In genomic region chr15:100461646-100462045, GRCm38 (mm10) we compare ENCODE assay signal across 19 mouse cellular contexts. TPM values are rescaled to one million over a fixed set of nuclear protein-coding genes. Genes with fewer than 3 reads are reported as not detected.
DNase-seq lines count a peak whose midpoint lies in the region; ATAC-seq and TF ChIP-seq lines count a peak whose summit lies in the region.
"Had no signal": no experiment of that assay in that cellular context is flagged by ENCODE, and none has a peak within 500 bp of the region (broad histone marks: within the 10 kb centered on the region; RNA-seq: fewer than 3 reads in every experiment).

No protein-coding gene starts in this region.

- CTCF ChIA-PET in Patski (lab: Charles Lee) = interaction anchor here (1.1 kb wide), 1 partner anchor 222 kb away, joined by 4 read pairs; no protein-coding TSS in a partner anchor

- 75% methylated on average over 9 of the region's 9 CpGs for WGBS in liver, adult 2 months
- WGBS in liver, embryonic 11.5 days = 53% methylated on average over 9 of the region's 9 CpGs
- 52% methylated on average over 9 of the region's 9 CpGs for WGBS in liver, postnatal 0 days (ENCODE audit: insufficient replicate concordance)
- WGBS in midbrain, embryonic 16.5 days = 79% methylated on average over 9 of the region's 9 CpGs

- H3K79me2 ChIP-seq in liver, adult 2 months (ENCODE audit: control insufficient read depth, insufficient read depth, low read length) = no peaks in the 10 kb centered on the region

- in situ Hi-C loops in Patski (cut with MboI; ENCODE audit: low pct_unique_long_range_greater_than_20kb) = loop anchor here (5.0 kb wide), 1 partner anchor 151 kb away; no protein-coding TSS in a partner anchor

- no peak for TF ChIP-seq EP300 in liver, postnatal 0 days (IDR thresholded peaks at IDR 0.05; ENCODE audit: low read depth)

- no peak for ATAC-seq in liver, embryonic 11.5 days (replicated peaks; ENCODE audit: low FRiP score)
- ATAC-seq in Patski = peak; percentile 12
- no peak for ATAC-seq in liver, postnatal 0 days
- ATAC-seq in midbrain, embryonic 16.5 days = no peak
- ATAC-seq: midbrain, embryonic 13.5 days had no signal

- no peak overlapping the region for H3K4me2 ChIP-seq in liver, embryonic 11.5 days
- H3K4me2 ChIP-seq in liver, postnatal 0 days (ENCODE audit: low read depth, low read length) = peak overlapping the region; percentile 63; the same call in 1 of the 2 replicates
- H3K4me2 ChIP-seq in midbrain, embryonic 16.5 days (ENCODE audit: low read length) = no peak overlapping the region
- H3K4me2 ChIP-seq: midbrain, embryonic 13.5 days had no signal

- no peak for TF ChIP-seq CTCF in liver, adult 2 months (IDR thresholded peaks at IDR 0.05; ENCODE audit: low read depth, low read length)
- no peak for TF ChIP-seq CTCF in Patski (IDR thresholded peaks at IDR 0.05)
- no peak for TF ChIP-seq CTCF in liver, postnatal 0 days (IDR thresholded peaks at IDR 0.05; ENCODE audit: low read depth)

- no peak overlapping the region for H3K27ac ChIP-seq in liver, adult 2 months (replicated peaks; ENCODE audit: insufficient read depth, low read depth, low read length)
- H3K27ac ChIP-seq in liver, embryonic 11.5 days (ENCODE audit: low read depth, low read length) = no peak overlapping the region
- H3K27ac ChIP-seq in liver, postnatal 0 days (ENCODE audit: low read depth) = 0 out of 2 replicates have a peak overlapping the region, but pooled peaks have one; percentile 7
- H3K27ac ChIP-seq in midbrain, embryonic 16.5 days (ENCODE audit: low read length) = no peak overlapping the region
- H3K27ac ChIP-seq: forebrain, embryonic 12.5 days; hindbrain, embryonic 10.5 days; left cerebral cortex, adult 2 months; limb, embryonic 13.5 days; midbrain, embryonic 13.5 days; neural tube, embryonic 13.5 days had no signal

- H3K27me3 ChIP-seq in liver, adult 2 months (ENCODE audit: control insufficient read depth, insufficient read depth, low read length) = no peaks in the 10 kb centered on the region
- no peaks in the 10 kb centered on the region for H3K27me3 ChIP-seq in liver, embryonic 11.5 days (replicated peaks; ENCODE audit: control insufficient read depth, insufficient read depth, low read length)
- no peaks in the 10 kb centered on the region for H3K27me3 ChIP-seq in Patski
- H3K27me3 ChIP-seq in liver, postnatal 0 days (ENCODE audit: insufficient read depth, low read length) = no peaks in the 10 kb centered on the region
- no peaks in the 10 kb centered on the region for H3K27me3 ChIP-seq in midbrain, embryonic 16.5 days (ENCODE audit: control insufficient read depth, insufficient read depth, low read depth, low read length)

- peak; percentile 16 for DNase-seq in liver, adult 2 months (ENCODE audit: extremely low read depth, low read depth, low spot score)
- no peak for DNase-seq in liver, embryonic 11.5 days (ENCODE audit: low spot score)
- DNase-seq in Patski (ENCODE audit: low read depth, low spot score) = no peak
- DNase-seq in liver, postnatal 0 days = no peak
- DNase-seq in testis, postnatal 10 days (ENCODE audit: low spot score) = no peak
- DNase-seq in right cerebral cortex, postnatal 10 days (ENCODE audit: low spot score in 2 of 2) = no peak
- DNase-seq: cerebellum, adult 11 months; cerebellum, postnatal 36 days; thymus, adult 18-20 months had no signal

- POLR2A ChIA-PET in Patski (lab: Charles Lee) = interaction anchor here (0.6 kb wide), 1 partner anchor 152 kb away, joined by 4 read pairs; no protein-coding TSS in a partner anchor

- H3K9ac ChIP-seq in liver, adult 2 months (ENCODE audit: low read depth, low read length) = no peak overlapping the region
- H3K9ac ChIP-seq in liver, embryonic 11.5 days (ENCODE audit: low read depth, low read length) = no peak overlapping the region
- no peak overlapping the region for H3K9ac ChIP-seq in liver, postnatal 0 days (replicated peaks)
- H3K9ac ChIP-seq in midbrain, embryonic 16.5 days (ENCODE audit: low read depth, low read length) = no peak overlapping the region
- H3K9ac ChIP-seq: forebrain, embryonic 12.5 days; limb, embryonic 13.5 days; midbrain, embryonic 13.5 days; neural tube, embryonic 13.5 days had no signal

- H3K4me3 ChIP-seq in liver, adult 2 months (ENCODE audit: insufficient read depth, low read depth, low read length) = no peak overlapping the region
- H3K4me3 ChIP-seq in liver, embryonic 11.5 days (ENCODE audit: low read depth, low read length) = no peak overlapping the region
- H3K4me3 ChIP-seq in liver, postnatal 0 days (ENCODE audit: low read depth, low read length) = no peak overlapping the region
- no peak overlapping the region for H3K4me3 ChIP-seq in midbrain, embryonic 16.5 days (ENCODE audit: low read depth, low read length)
- H3K4me3 ChIP-seq: left cerebral cortex, adult 2 months; midbrain, embryonic 13.5 days; neural tube, embryonic 13.5 days had no signal

- no peaks in the 10 kb centered on the region for H3K36me3 ChIP-seq in liver, adult 2 months (ENCODE audit: control insufficient read depth, insufficient read depth, low read length)
- no peaks in the 10 kb centered on the region for H3K36me3 ChIP-seq in liver, embryonic 11.5 days (ENCODE audit: control insufficient read depth, insufficient read depth, low read length)
- H3K36me3 ChIP-seq in liver, postnatal 0 days (replicated peaks; ENCODE audit: insufficient read depth, low read length) = no peaks in the 10 kb centered on the region
- H3K36me3 ChIP-seq in midbrain, embryonic 16.5 days (ENCODE audit: control insufficient read depth, insufficient read depth, low read length) = no peaks in the 10 kb centered on the region
- H3K36me3 ChIP-seq: forebrain, embryonic 12.5 days; hindbrain, embryonic 10.5 days; limb, embryonic 13.5 days; midbrain, embryonic 13.5 days; neural tube, embryonic 13.5 days had no signal

- no peaks in the 10 kb centered on the region for H3K9me3 ChIP-seq in liver, embryonic 11.5 days (ENCODE audit: control insufficient read depth, low read length)
- H3K9me3 ChIP-seq in liver, postnatal 0 days (ENCODE audit: low read length) = no peaks in the 10 kb centered on the region
- no peaks in the 10 kb centered on the region for H3K9me3 ChIP-seq in midbrain, embryonic 16.5 days (replicated peaks; ENCODE audit: control insufficient read depth, low read length, poor library complexity, severe bottlenecking)
- H3K9me3 ChIP-seq: forebrain, embryonic 12.5 days; hindbrain, embryonic 10.5 days; limb, embryonic 13.5 days; midbrain, embryonic 13.5 days; neural tube, embryonic 13.5 days had no signal

- TF ChIP-seq POLR2A in liver, adult 2 months (IDR thresholded peaks at IDR 0.05; ENCODE audit: extremely low read depth, insufficient read depth, low read length) = no peak

- H3K4me1 ChIP-seq in liver, adult 2 months (ENCODE audit: control insufficient read depth, insufficient read depth, low read length) = peaks cover 11% of the 10 kb centered on the region
- H3K4me1 ChIP-seq in liver, embryonic 11.5 days (replicated peaks; ENCODE audit: control insufficient read depth, insufficient read depth, low read length) = 0 out of 2 replicates have a peak, but pooled peaks cover 2% of the 10 kb centered on the region
- H3K4me1 ChIP-seq in liver, postnatal 0 days (ENCODE audit: insufficient read depth) = peaks cover 11% of the 10 kb centered on the region
- H3K4me1 ChIP-seq in midbrain, embryonic 16.5 days (ENCODE audit: control insufficient read depth, insufficient read depth, low read length) = peaks cover 3% of the 10 kb centered on the region; the same call in 1 of the 2 replicates

RNA-seq across cellular contexts. Expression of gene Letmd1, which starts 7.2 kb away (rescaled TPM):
- total RNA-seq in liver, adult 2 months (2014; rRNA removed) = 18.7 and 21.1 TPM in 2 replicates
- polyA plus RNA-seq in liver, adult 2 months (2012; rRNA removed) = 38.7 and 39.9 TPM in 2 replicates
- 34.2 and 36.0 TPM in 2 replicates for polyA plus RNA-seq in liver, embryonic 11.5 days (2014; fragmentation: Nextera tagmentation; extraction: Ambion mirVana)
- polyA plus RNA-seq in Patski (2021) = 52.3 TPM
- 14.4 and 16.3 TPM in 2 replicates for polyA plus RNA-seq in liver, postnatal 0 days (2015; fragmentation: Nextera tagmentation; extraction: Ambion mirVana)
- polyA plus RNA-seq in midbrain, embryonic 16.5 days (2015; fragmentation: Nextera tagmentation; extraction: Ambion mirVana) = 57.4 and 57.5 TPM in 2 replicates

RNA-seq across cellular contexts. Expression of gene Csrnp2, which starts 33.6 kb away (rescaled TPM):
- 0.92 and 1.1 TPM in 2 replicates for total RNA-seq in liver, adult 2 months (2014; rRNA removed)
- polyA plus RNA-seq in liver, adult 2 months (2012; rRNA removed) = 0.78 and 1.1 TPM in 2 replicates
- 6.5 and 7.5 TPM in 2 replicates for polyA plus RNA-seq in liver, embryonic 11.5 days (2014; fragmentation: Nextera tagmentation; extraction: Ambion mirVana)
- 13.7 TPM for polyA plus RNA-seq in Patski (2021)
- polyA plus RNA-seq in liver, postnatal 0 days (2015; fragmentation: Nextera tagmentation; extraction: Ambion mirVana) = 0.89 and 1.1 TPM in 2 replicates
- polyA plus RNA-seq in midbrain, embryonic 16.5 days (2015; fragmentation: Nextera tagmentation; extraction: Ambion mirVana) = 48.1 and 51.3 TPM in 2 replicates

RNA-seq across cellular contexts. Expression of gene Slc11a2, which starts 36.8 kb away (rescaled TPM):
- total RNA-seq in liver, adult 2 months (2014; rRNA removed) = 14.5 and 22.3 TPM in 2 replicates
- 23.2 and 25.2 TPM in 2 replicates for polyA plus RNA-seq in liver, adult 2 months (2012; rRNA removed)
- polyA plus RNA-seq in liver, embryonic 11.5 days (2014; fragmentation: Nextera tagmentation; extraction: Ambion mirVana) = 51.2 and 55.4 TPM in 2 replicates
- polyA plus RNA-seq in Patski (2021) = 78.4 TPM
- polyA plus RNA-seq in liver, postnatal 0 days (2015; fragmentation: Nextera tagmentation; extraction: Ambion mirVana) = 15.0 and 16.3 TPM in 2 replicates
- 23.7 and 24.8 TPM in 2 replicates for polyA plus RNA-seq in midbrain, embryonic 16.5 days (2015; fragmentation: Nextera tagmentation; extraction: Ambion mirVana)

RNA-seq across cellular contexts. Expression of gene Gm5475, which starts 39.7 kb away (rescaled TPM):
- not detected in 2 replicates for total RNA-seq in liver, adult 2 months (2014; rRNA removed)
- not detected in 2 replicates for polyA plus RNA-seq in liver, adult 2 months (2012; rRNA removed)
- 0.10 TPM in 1 of 2 replicates, not detected in the other for polyA plus RNA-seq in liver, embryonic 11.5 days (2014; fragmentation: Nextera tagmentation; extraction: Ambion mirVana)
- polyA plus RNA-seq in Patski (2021) = 0.55 TPM
- polyA plus RNA-seq in liver, postnatal 0 days (2015; fragmentation: Nextera tagmentation; extraction: Ambion mirVana) = 0.04 TPM in 1 of 2 replicates, not detected in the other
- polyA plus RNA-seq in midbrain, embryonic 16.5 days (2015; fragmentation: Nextera tagmentation; extraction: Ambion mirVana) = 0.10 TPM in 2 replicates
- total RNA-seq: adrenal gland, postnatal 25 days; layer of hippocampus, adult 18-20 months; left cerebral cortex, adult 2 months had no signal
- polyA plus RNA-seq: embryonic facial prominence, embryonic 14.5 days; hindbrain, embryonic 10.5 days had no signal
